Mouse (Mus musculus): ENCODE results near the gene Gnb1l.

DNA sequence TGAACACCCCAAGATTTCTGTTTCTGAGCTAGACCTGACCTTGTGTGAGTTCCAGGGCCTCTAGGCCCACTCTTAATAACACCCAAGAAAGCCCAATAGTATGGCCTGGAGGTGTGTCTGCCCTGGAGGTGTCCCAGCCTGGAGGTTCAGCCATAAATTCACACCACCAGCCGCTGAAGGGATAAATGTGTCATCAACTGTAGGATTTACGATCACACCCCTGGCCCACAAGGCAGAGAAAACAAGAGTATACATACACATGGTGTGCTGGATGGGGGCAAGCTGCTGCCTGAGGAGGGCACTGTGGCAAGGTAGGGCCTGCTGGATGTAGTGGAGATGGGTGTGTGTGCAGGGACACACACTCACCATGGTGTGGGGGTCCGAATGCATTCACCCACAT, 114.8 kb downstream of the Gnb1l start:
- no peak for TF ChIP-seq POLR2A (IDR thresholded peaks at IDR 0.05; ENCODE audit: low read depth, low read length)
- TF ChIP-seq CTCF (IDR thresholded peaks at IDR 0.05; ENCODE audit: extremely low read depth, insufficient read length, insufficient replicate concordance, low read depth, low read length): no peak
